Mouse (Mus musculus) brain, embryonic 14.5 days (tissue): ENCODE measurements around the gene Bri3.

Experiments
- CTCF ChIP-seq: fragments of 200-500 bp; IDR thresholded peaks from 2 replicates; pipeline ENCODE4 v1.5.1; 2012; ENCODE audit warnings: inconsistent platforms, mild to moderate bottlenecking, moderate library complexity, borderline replicate concordance; ENCODE audit not compliant: insufficient read depth, insufficient read length; ENCODE audit errors: extremely low read depth
- POLR2A ChIP-seq: fragments of 200-500 bp; IDR thresholded peaks from 2 replicates; pipeline ENCODE4 v1.6.1; 2012; ENCODE audit warnings: mild to moderate bottlenecking, inconsistent platforms, borderline replicate concordance; ENCODE audit not compliant: poor library complexity, insufficient read depth, insufficient read length, severe bottlenecking; ENCODE audit errors: extremely low read depth

DNA sequence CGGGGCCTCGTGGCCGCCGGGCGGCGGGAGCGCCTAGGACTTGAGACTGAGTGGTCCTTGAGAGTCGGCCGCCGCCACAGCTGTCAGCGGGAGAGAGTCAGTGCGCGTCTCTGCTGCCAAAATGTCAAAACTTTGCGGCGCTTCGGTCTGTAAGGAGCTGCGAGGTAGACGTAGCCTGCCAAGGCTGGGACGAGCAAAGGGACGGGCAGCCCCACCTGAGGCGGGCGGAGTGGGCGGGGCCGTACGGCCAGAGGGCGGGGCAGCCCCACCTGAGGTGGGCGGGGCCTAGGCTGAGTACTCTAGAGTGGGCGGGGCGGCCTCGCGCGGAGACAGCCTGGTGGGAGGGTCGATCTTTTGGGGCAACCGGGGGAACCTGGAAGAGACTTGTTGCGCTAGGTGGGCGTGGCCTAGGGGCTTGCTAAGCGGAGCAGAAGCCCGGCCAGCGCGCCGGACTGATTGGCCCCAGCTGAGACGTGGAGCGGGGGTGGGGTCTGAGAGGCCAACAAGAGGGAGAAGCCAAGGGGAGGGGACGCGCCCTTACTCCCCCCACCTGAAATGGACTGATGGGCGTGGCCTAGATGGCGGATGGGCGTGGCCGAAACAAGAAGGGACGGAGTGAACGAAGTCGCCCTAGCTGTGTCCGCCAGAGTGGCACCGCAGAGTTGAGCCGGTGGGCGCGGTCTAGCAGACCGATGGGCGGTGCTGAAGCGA, 113.8 kb downstream of the Bri3 start, which contains the start of gene Baiap2l1:
- TF ChIP-seq CTCF (no peak), POLR2A (no peak)
